Mouse (Mus musculus) midbrain, postnatal 0 days (tissue): ENCODE measurements around the gene Cst6. TPM values are rescaled to one million over a fixed set of nuclear protein-coding genes. Genes with fewer than 3 reads are reported as not detected.

ENCODE experiments used
- ATAC-seq: fragments of 200-750 bp; cut with Nextera tagmentation; 2 replicates; pipeline ENCODE4 v1.8.0; 2017; ENCODE audit warnings: moderate number of reproducible peaks, mild to moderate bottlenecking, moderate TSS enrichment, moderate library complexity; ENCODE audit not compliant: low FRiP score
- DNase-seq: peaks from one replicate; pipeline ENCODE4 v3.0.0-alpha.2; 2015; ENCODE audit warnings: low spot score
- H3K27ac ChIP-seq: fragments of 300-500 bp; sonication (generic); 2 replicates; pipeline ENCODE4 v1.5.1; 2014; ENCODE audit warnings: low read depth, mild to moderate bottlenecking, low read length, mixed read lengths
- H3K27me3 ChIP-seq: fragments of 300-500 bp; sonication (generic); 2 replicates; pipeline ENCODE4 v1.6.1; 2014; ENCODE audit warnings: low read length, control low read depth, mixed read lengths; ENCODE audit not compliant: insufficient read depth
- H3K36me3 ChIP-seq: fragments of 300-500 bp; sonication (generic); 2 replicates; pipeline ENCODE4 v1.6.1; 2014; ENCODE audit warnings: low read length, control low read depth, mixed read lengths; ENCODE audit not compliant: insufficient read depth
- H3K4me1 ChIP-seq: fragments of 300-500 bp; sonication (generic); 2 replicates; pipeline ENCODE4 v1.6.1; 2014; ENCODE audit warnings: mild to moderate bottlenecking, control low read depth, antibody characterized with exemption, low read length, mixed read lengths; ENCODE audit not compliant: insufficient read depth
- H3K4me2 ChIP-seq: fragments of 300-500 bp; sonication (generic); 2 replicates; pipeline ENCODE4 v1.6.1; 2014; ENCODE audit warnings: low read depth, mild to moderate bottlenecking, low read length, mixed read lengths; ENCODE audit not compliant: poor library complexity, severe bottlenecking
- H3K4me3 ChIP-seq: fragments of 300-500 bp; sonication (generic); 2 replicates; pipeline ENCODE4 v1.5.1; 2014; ENCODE audit warnings: low read depth, mild to moderate bottlenecking, low read length, moderate library complexity
- H3K9ac ChIP-seq: fragments of 300-500 bp; sonication (generic); replicated peaks from 2 replicates; pipeline ENCODE4 v1.6.1; 2014; ENCODE audit warnings: mild to moderate bottlenecking, low read length, moderate library complexity, mixed read lengths; ENCODE audit not compliant: poor library complexity, severe bottlenecking
- H3K9me3 ChIP-seq: fragments of 300-500 bp; sonication (generic); 2 replicates; pipeline ENCODE4 v1.6.1; 2016; ENCODE audit warnings: low read length, control low read depth
- CTCF ChIP-seq: IDR thresholded peaks from 2 replicates; pipeline ENCODE4 v1.5.1; 2016; ENCODE audit warnings: antibody characterized with exemption, mild to moderate bottlenecking
- WGBS: fragments of 180-500 bp; shearing (Covaris S2); extraction: QIAGEN DNeasy Blood & Tissue Kit; methylation state at CpG from one replicate; pipeline ENCODE4 v1.1.7; 2014; 5-methylcytosine and 5-hydroxymethylcytosine counted together
- polyA plus RNA-seq: library from polyadenylated mRNA; unstranded; fragments of >200 nt; fragmentation: Nextera tagmentation; extraction: Ambion mirVana; gene quantifications from 2 replicates; pipeline ENCODE4 v1.2.1, GENCODE M21; 2015
- total RNA-seq: library from RNA; depleted of rRNA; stranded (reverse); fragments of >200 nt; gene quantifications from 2 replicates; pipeline ENCODE4 v1.2.3, GENCODE M21; 2014; rRNA removed

Gene Cst6
- total and polyA plus RNA-seq, 2 experiments from 2014 or later = 0.82 to 14.9 TPM

- WGBS = under 1% methylated on average over 46 of the region's 46 CpGs
- TF ChIP-seq CTCF = peak; percentile 89
Observed at GRCm38 (mm10) chr19:5294972-5295735, 54.2 kb downstream of the Cst6 start, which contains the start of gene Sf3b2. TSS of gene Sf3b2 (minus strand) at chr19:5295455.

More at GRCm38 (mm10) chr19:5294972-5295735, 54.2 kb downstream of the Cst6 start, which contains the start of gene Sf3b2:
- ATAC-seq (peak; percentile 92), DNase-seq (peak; percentile 100)
- peaks cover 16% of the 10 kb centered on the region; the same call in 1 of the 2 replicates for H3K36me3 ChIP-seq
- H3K4me1 ChIP-seq = peaks cover 6% of the 10 kb centered on the region
- peak within 1 kb of the TSS; percentile 66 for H3K9ac ChIP-seq
- H3K4me3 ChIP-seq = peak within 1 kb of the TSS; percentile 60
- H3K27me3 ChIP-seq = no peaks in the 10 kb centered on the region
- H3K9me3 ChIP-seq = no peaks in the 10 kb centered on the region
- H3K4me2 ChIP-seq = peak within 1 kb of the TSS; percentile 67
- H3K27ac ChIP-seq = peak within 1 kb of the TSS; percentile 89

Other genes starting within 250 kb of the Cst6 start
- gene Rab1b, start 242.5 kb downstream of the Cst6 start, total RNA-seq = 192 and 242 TPM in 2 replicates
- 204 and 227 TPM in 2 replicates for gene Rab1b, start 242.5 kb downstream of the Cst6 start, polyA plus RNA-seq
- gene Klc2, start 231.0 kb downstream of the Cst6 start, total RNA-seq = 187 and 201 TPM in 2 replicates
- gene Klc2, start 231.0 kb downstream of the Cst6 start, polyA plus RNA-seq = 65.7 and 67.9 TPM in 2 replicates
- 86.4 and 124 TPM in 2 replicates for gene Pacs1, start 76.5 kb downstream of the Cst6 start, total RNA-seq
- gene Pacs1, start 76.5 kb downstream of the Cst6 start, polyA plus RNA-seq = 47.9 and 49.9 TPM in 2 replicates
- gene Sf3b2, start 54.1 kb downstream of the Cst6 start, total RNA-seq = 270 and 283 TPM in 2 replicates
- gene Sf3b2, start 54.1 kb downstream of the Cst6 start, polyA plus RNA-seq = 312 and 315 TPM in 2 replicates
- 27.4 and 29.2 TPM in 2 replicates for gene Gal3st3, start 51.2 kb downstream of the Cst6 start, total RNA-seq
- 40.8 and 41.4 TPM in 2 replicates for gene Gal3st3, start 51.2 kb downstream of the Cst6 start, polyA plus RNA-seq
- not detected in 2 replicates for gene Catsper1, start 13.8 kb downstream of the Cst6 start, total RNA-seq
- not detected in 2 replicates for gene Catsper1, start 13.8 kb downstream of the Cst6 start, polyA plus RNA-seq
- gene Eif1ad, start 17.2 kb upstream of the Cst6 start, total RNA-seq = 26.0 and 33.4 TPM in 2 replicates
- gene Eif1ad, start 17.2 kb upstream of the Cst6 start, polyA plus RNA-seq = 43.0 and 50.3 TPM in 2 replicates
- 72.9 and 79.6 TPM in 2 replicates for gene Banf1, start 17.6 kb upstream of the Cst6 start, total RNA-seq
- 310 and 313 TPM in 2 replicates for gene Banf1, start 17.6 kb upstream of the Cst6 start, polyA plus RNA-seq
- gene Sart1, start 39.1 kb upstream of the Cst6 start, total RNA-seq = 28.9 and 37.0 TPM in 2 replicates
- gene Sart1, start 39.1 kb upstream of the Cst6 start, polyA plus RNA-seq = 43.4 and 51.0 TPM in 2 replicates
- gene Tsga10ip, start 53.0 kb upstream of the Cst6 start, total RNA-seq = not detected in 2 replicates
- gene Tsga10ip, start 53.0 kb upstream of the Cst6 start, polyA plus RNA-seq = 0.10 TPM in 1 of 2 replicates, not detected in the other
- 187 and 203 TPM in 2 replicates for gene Drap1, start 75.4 kb upstream of the Cst6 start, total RNA-seq
- gene Drap1, start 75.4 kb upstream of the Cst6 start, polyA plus RNA-seq = 332 and 342 TPM in 2 replicates
- 73.2 and 98.8 TPM in 2 replicates for gene AI837181, start 75.6 kb upstream of the Cst6 start, total RNA-seq
- 74.1 and 85.2 TPM in 2 replicates for gene AI837181, start 75.6 kb upstream of the Cst6 start, polyA plus RNA-seq
- 0.11 TPM in 1 of 2 replicates, not detected in the other for gene Fosl1, start 98.0 kb upstream of the Cst6 start, total RNA-seq
- not detected in 2 replicates for gene Fosl1, start 98.0 kb upstream of the Cst6 start, polyA plus RNA-seq
- gene Ccdc85b, start 108.3 kb upstream of the Cst6 start, total RNA-seq = 14.3 and 19.4 TPM in 2 replicates
- 15.4 and 15.6 TPM in 2 replicates for gene Ccdc85b, start 108.3 kb upstream of the Cst6 start, polyA plus RNA-seq
- 91.4 and 122 TPM in 2 replicates for gene Fibp, start 111.0 kb upstream of the Cst6 start, total RNA-seq
- gene Fibp, start 111.0 kb upstream of the Cst6 start, polyA plus RNA-seq = 174 and 191 TPM in 2 replicates
- gene Ctsw, start 118.9 kb upstream of the Cst6 start, total RNA-seq = 0.33 and 0.94 TPM in 2 replicates
- 1.5 and 1.9 TPM in 2 replicates for gene Ctsw, start 118.9 kb upstream of the Cst6 start, polyA plus RNA-seq
- gene Efemp2, start 124.4 kb upstream of the Cst6 start, total RNA-seq = 32.9 and 33.7 TPM in 2 replicates
- 35.2 and 36.1 TPM in 2 replicates for gene Efemp2, start 124.4 kb upstream of the Cst6 start, polyA plus RNA-seq
- gene Mus81, start 138.8 kb upstream of the Cst6 start, total RNA-seq = 60.9 and 87.3 TPM in 2 replicates
- 27.9 and 30.4 TPM in 2 replicates for gene Mus81, start 138.8 kb upstream of the Cst6 start, polyA plus RNA-seq
- 1,453 and 1,672 TPM in 2 replicates for gene Cfl1, start 140.9 kb upstream of the Cst6 start, total RNA-seq
- gene Cfl1, start 140.9 kb upstream of the Cst6 start, polyA plus RNA-seq = 3,482 and 3,602 TPM in 2 replicates
- gene 1700020D05Rik, start 154.2 kb upstream of the Cst6 start, total RNA-seq = 3.2 and 7.3 TPM in 2 replicates
- 0.20 TPM in 1 of 2 replicates, not detected in the other for gene 1700020D05Rik, start 154.2 kb upstream of the Cst6 start, polyA plus RNA-seq
- gene Snx32, start 161.0 kb upstream of the Cst6 start, total RNA-seq = 86.2 and 100 TPM in 2 replicates
- gene Snx32, start 161.0 kb upstream of the Cst6 start, polyA plus RNA-seq = 88.7 and 94.4 TPM in 2 replicates
- 0.27 TPM in 1 of 2 replicates, not detected in the other for gene Ovol1, start 211.1 kb upstream of the Cst6 start, total RNA-seq
- gene Ovol1, start 211.1 kb upstream of the Cst6 start, polyA plus RNA-seq = 0.05 TPM in 1 of 2 replicates, not detected in the other
- 12.8 and 14.5 TPM in 2 replicates for gene Ap5b1, start 218.5 kb upstream of the Cst6 start, total RNA-seq
- 1.9 and 2.2 TPM in 2 replicates for gene Ap5b1, start 218.5 kb upstream of the Cst6 start, polyA plus RNA-seq